Mouse (Mus musculus) lung, embryonic 16.5 days (tissue): ENCODE measurements around the gene Mrln. TPM values are rescaled to one million over a fixed set of nuclear protein-coding genes. Genes with fewer than 3 reads are reported as not detected.
"Not testable (repeated sequence)": the region's sequence is repeated elsewhere in the genome, so short reads cannot be mapped to it uniquely, and the experiment has no call there.

Experiments used
- ATAC-seq: fragments of 200-750 bp; cut with Nextera tagmentation; 2 replicates; pipeline ENCODE4 v1.8.0; 2017; ENCODE audit warnings: low read depth, mild to moderate bottlenecking, moderate library complexity
- H3K27ac ChIP-seq: fragments of 300-500 bp; sonication (generic); 2 replicates; pipeline ENCODE4 v1.5.1; 2014; ENCODE audit warnings: mild to moderate bottlenecking, control low read depth, low read length
- H3K27me3 ChIP-seq: fragments of 300-500 bp; sonication (generic); 2 replicates; pipeline ENCODE4 v1.6.1; 2014; ENCODE audit warnings: low read depth, low read length, mixed read lengths; ENCODE audit not compliant: control insufficient read depth, insufficient read depth
- H3K36me3 ChIP-seq: fragments of 300-500 bp; sonication (generic); 2 replicates; pipeline ENCODE4 v1.6.1; 2014; ENCODE audit warnings: low read length; ENCODE audit not compliant: control insufficient read depth, insufficient read depth
- H3K4me1 ChIP-seq: fragments of 300-500 bp; sonication (generic); replicated peaks from 2 replicates; pipeline ENCODE4 v1.6.1; 2014; ENCODE audit warnings: low read length, mixed read lengths; ENCODE audit not compliant: control insufficient read depth, insufficient read depth
- H3K4me2 ChIP-seq: fragments of 300-500 bp; sonication (generic); 2 replicates; pipeline ENCODE4 v1.6.1; 2014; ENCODE audit warnings: low read depth, low read length, control low read depth
- H3K4me3 ChIP-seq: fragments of 300-500 bp; sonication (generic); 2 replicates; pipeline ENCODE4 v1.5.1; 2014; ENCODE audit warnings: mild to moderate bottlenecking, low read length, control low read depth
- H3K9ac ChIP-seq: fragments of 300-500 bp; sonication (generic); 2 replicates; pipeline ENCODE4 v1.6.1; 2014; ENCODE audit warnings: low read length, control low read depth
- H3K9me3 ChIP-seq: fragments of 300-500 bp; sonication (generic); 2 replicates; pipeline ENCODE4 v1.6.1; 2016; ENCODE audit warnings: low read length; ENCODE audit not compliant: control insufficient read depth
- WGBS: fragments of 180-500 bp; shearing (Covaris S2); extraction: QIAGEN DNeasy Blood & Tissue Kit; methylation state at CpG from one replicate; pipeline ENCODE4 v1.1.7; 2014; 5-methylcytosine and 5-hydroxymethylcytosine counted together
- polyA plus RNA-seq: library from polyadenylated mRNA; unstranded; fragments of >200 nt; fragmentation: Nextera tagmentation; extraction: Ambion mirVana; gene quantifications from 2 replicates; pipeline ENCODE4 v1.2.1, GENCODE M21; 2015

The Mrln gene
- polyA plus RNA-seq, 1 experiment from 2014 or later, result 1.6 TPM

DNA sequence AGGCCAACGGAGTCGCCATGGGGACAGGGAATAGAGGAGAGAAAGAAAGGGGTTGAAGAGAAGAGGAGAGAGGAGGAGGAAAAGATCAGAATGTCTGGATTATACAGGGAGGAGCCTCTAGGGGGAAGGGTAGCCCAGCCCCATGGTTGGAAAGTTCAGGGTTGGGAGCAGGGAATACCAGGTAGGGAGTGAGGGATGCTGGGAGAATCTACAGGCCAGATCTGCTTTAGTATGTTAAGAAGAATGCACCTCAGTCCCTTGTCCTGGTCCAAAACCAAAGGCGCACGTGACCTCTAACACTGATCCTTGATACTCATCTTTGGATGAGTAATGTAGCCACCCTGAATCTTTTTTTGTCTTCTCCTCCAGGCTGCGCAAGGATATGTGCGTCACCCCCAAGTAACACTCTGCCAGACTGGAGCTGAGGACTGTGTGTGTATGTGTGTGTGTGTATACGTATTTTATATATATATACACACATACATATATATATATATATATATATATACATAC is 5.5 kb upstream of the Mrln start:
- no peak overlapping the region for H3K27ac ChIP-seq
- no peak for ATAC-seq
- no peaks in the 10 kb centered on the region for H3K27me3 ChIP-seq
- H3K4me3 ChIP-seq, result no peak overlapping the region
- H3K36me3 ChIP-seq, result no peaks in the 10 kb centered on the region
- WGBS, result 88% methylated on average over 7 of the region's 7 CpGs
- H3K4me1 ChIP-seq, result peaks cover 5% of the 10 kb centered on the region; the same call in 1 of the 2 replicates
- H3K9me3 ChIP-seq, result no peaks in the 10 kb centered on the region
- H3K9ac ChIP-seq, result no peak overlapping the region
- H3K4me2 ChIP-seq, result no peak overlapping the region

DNA sequence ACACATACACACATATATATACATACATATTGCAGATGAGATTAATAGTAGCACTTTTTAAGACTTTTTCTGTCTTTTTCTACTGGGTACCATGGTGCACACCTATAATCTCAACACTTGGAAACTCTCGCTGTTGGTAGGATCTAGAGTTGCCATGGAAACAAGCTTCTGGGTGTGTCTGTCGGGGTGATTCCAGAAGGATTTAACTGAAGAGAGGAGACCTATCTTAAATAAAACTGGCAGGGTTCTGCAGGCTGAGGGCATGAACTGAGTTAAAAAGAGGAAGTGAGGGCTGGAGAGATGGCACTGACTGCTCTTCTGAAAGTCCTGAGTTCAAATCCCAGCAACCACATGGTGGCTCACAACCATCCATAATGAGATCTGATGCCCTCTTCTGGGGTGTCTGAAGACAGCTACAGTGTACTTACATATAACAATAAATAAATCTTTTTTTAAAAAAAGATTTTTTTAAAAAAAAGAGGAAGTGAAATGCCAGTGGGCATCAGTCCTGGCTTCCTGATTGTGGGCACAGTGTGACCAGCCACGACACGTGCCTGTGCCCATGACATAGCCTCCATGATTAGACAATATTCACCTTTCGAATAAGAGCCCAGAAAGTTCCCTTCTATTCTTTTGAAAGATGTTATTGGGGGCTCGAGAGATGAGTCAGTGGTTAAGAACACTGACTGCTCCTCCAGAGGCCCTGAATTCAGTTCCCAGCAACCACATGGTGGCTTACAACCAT is 4.8 kb upstream of the Mrln start:
- Histone ChIP-seq H3K36me3 (no peaks in the 10 kb centered on the region), H3K27ac (no peak overlapping the region), H3K9me3 (no peaks in the 10 kb centered on the region), H3K4me1 (peaks cover 6% of the 10 kb centered on the region), H3K4me2 (no peak overlapping the region), H3K4me3 (no peak overlapping the region), H3K27me3 (no peaks in the 10 kb centered on the region), H3K9ac (no peak overlapping the region)
- no peak for ATAC-seq
- WGBS, result 81% methylated on average over 6 of the region's 6 CpGs

DNA sequence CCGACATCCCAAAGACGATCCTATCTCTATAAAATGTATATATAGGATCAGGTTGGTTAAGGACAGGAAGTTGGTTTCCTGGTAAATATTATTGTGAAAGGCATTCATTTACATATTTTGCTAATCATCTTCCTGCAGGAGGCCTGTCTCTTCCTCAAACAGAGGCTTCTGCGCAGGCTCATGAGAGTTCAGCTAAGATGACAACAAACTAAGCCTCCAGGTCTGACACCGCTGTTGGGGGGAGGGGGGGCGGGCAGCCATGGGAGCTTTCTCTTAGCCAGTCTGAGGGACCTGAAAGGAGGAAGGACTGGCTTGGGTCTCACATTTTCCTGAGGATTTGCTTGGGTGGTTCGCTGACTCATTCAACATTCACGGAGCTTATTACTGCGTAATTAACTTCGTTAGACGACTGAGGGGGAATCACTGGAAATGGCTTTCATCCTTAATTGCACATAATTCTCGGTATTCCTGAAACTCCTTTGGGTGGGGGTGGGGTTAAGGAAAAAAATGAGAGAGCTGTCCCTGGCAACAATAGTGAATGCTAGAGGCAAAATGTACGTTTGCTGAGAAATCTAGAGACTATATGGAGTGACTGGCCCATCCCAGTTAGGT is 3.5 kb upstream of the Mrln start:
- Histone ChIP-seq H3K4me3 (no peak overlapping the region), H3K27ac (no peak overlapping the region), H3K4me1 (peaks cover 2% of the 10 kb centered on the region), H3K9me3 (no peaks in the 10 kb centered on the region), H3K27me3 (no peaks in the 10 kb centered on the region), H3K4me2 (no peak overlapping the region; the same call in 1 of the 2 replicates), H3K9ac (no peak overlapping the region), H3K36me3 (no peaks in the 10 kb centered on the region)
- WGBS, result 63% methylated on average over 12 of the region's 12 CpGs
- ATAC-seq, result no peak

DNA sequence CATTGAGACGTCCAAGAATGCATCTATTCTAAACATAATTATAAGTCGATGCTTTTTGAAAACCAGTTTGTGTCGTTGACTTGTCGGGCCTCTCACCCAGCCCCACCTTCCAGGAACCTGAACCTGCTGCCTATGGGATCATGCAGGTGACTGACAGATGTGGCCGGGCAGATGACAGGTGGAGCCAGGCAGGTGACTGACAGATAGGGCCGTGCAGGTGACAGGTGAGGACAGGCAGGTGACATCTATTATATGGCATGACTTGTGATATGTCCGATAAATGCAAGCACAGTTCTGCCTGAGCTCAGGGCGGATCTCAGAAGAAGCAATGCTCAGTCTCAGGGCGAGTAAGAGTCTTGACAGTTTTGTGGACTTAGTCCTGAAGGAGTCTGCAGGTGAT is 6.8 kb downstream of the Mrln start:
- no peak for ATAC-seq
- H3K27me3 ChIP-seq, result no peaks in the 10 kb centered on the region
- no peak overlapping the region for H3K9ac ChIP-seq
- no peak overlapping the region for H3K4me2 ChIP-seq
- WGBS, result 73% methylated on average over 9 of the region's 9 CpGs
- H3K36me3 ChIP-seq, result no peaks in the 10 kb centered on the region
- no peak overlapping the region for H3K27ac ChIP-seq
- H3K4me3 ChIP-seq, result no peak overlapping the region
- H3K4me1 ChIP-seq, result no peaks in the 10 kb centered on the region
- H3K9me3 ChIP-seq, result no peaks in the 10 kb centered on the region

DNA sequence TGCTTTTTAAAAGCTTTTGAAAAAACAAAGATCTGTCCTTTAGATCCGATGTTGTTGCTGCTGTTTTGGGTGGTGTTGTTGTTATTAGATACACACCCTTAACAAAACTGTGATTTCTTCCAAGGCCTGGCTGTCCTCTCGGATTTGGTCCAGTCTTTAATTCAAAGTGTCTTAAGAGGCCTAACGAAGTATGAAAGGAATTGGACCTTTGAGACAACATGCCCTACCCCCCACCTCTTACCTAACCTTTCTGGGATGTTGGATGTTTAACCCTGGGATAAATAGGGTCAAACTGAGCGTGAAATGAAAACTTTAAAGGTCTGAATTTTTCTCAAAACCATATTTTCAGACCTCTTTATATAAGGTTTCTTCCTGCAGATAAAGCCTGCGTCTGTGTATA is 16.5 kb downstream of the Mrln start:
- Histone ChIP-seq H3K4me1 (peaks cover 11% of the 10 kb centered on the region; the same call in 1 of the 2 replicates), H3K4me3 (no peak overlapping the region), H3K4me2 (no peak overlapping the region), H3K36me3 (no peaks in the 10 kb centered on the region), H3K9ac (no peak overlapping the region), H3K27ac (no peak overlapping the region), H3K9me3 (no peaks in the 10 kb centered on the region), H3K27me3 (no peaks in the 10 kb centered on the region)
- WGBS, result 71% methylated on average over 5 of the region's 5 CpGs
- ATAC-seq, result no peak

DNA sequence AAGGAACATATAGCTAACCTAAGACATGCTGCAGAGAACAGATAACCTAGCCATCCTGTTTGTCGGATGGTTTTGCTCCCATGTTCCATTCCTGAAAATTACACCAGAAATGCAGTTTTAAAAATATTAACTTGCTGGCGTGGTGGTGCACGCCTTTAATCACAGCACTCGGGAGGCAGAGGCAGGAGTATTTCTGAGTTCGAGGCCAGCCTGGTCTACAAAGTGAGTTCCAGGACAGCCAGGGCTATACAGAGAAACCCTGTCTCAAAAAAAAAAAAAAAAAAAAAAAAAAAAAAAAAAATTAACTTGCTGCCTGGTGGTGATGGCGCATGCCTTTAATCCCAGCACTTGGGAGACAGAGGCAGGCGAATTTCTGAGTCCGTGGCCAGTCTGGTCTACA is 17.8 kb downstream of the Mrln start:
- H3K9ac ChIP-seq, H3K27ac ChIP-seq, H3K36me3 ChIP-seq, H3K4me2 ChIP-seq, H3K9me3 ChIP-seq, H3K27me3 ChIP-seq, ATAC-seq, H3K4me3 ChIP-seq: not testable (repeated sequence)
- 91% methylated on average over 8 of the region's 8 CpGs for WGBS
- H3K4me1 ChIP-seq, result peaks cover 11% of the 10 kb centered on the region; the same call in 1 of the 2 replicates

DNA sequence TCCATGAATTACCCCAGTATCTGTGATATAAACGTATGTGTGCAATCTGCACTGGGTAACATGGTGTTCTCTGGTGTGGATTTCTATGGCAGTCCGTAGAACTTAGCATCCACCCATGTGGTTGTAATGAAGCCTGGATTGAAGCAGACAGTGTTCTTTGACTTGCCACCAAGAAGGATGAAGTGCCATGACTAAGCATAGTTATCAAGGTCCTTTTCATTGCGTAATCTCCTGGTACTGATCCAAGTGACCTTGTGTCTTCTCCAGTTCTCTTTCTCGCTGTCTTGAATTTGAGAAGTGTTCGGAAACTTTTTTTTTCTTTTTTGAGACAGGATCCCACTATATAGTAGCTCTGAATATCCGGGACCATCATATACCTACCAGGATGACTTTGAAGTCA is 20.1 kb downstream of the Mrln start:
- Histone ChIP-seq H3K27ac (no peak overlapping the region), H3K4me1 (peaks cover 14% of the 10 kb centered on the region; the same call in 1 of the 2 replicates), H3K36me3 (no peaks in the 10 kb centered on the region), H3K27me3 (no peaks in the 10 kb centered on the region), H3K4me3 (no peak overlapping the region), H3K9ac (no peak overlapping the region), H3K4me2 (no peak overlapping the region), H3K9me3 (no peaks in the 10 kb centered on the region)
- no peak for ATAC-seq
- WGBS, result 61% methylated on average over 6 of the region's 6 CpGs

DNA sequence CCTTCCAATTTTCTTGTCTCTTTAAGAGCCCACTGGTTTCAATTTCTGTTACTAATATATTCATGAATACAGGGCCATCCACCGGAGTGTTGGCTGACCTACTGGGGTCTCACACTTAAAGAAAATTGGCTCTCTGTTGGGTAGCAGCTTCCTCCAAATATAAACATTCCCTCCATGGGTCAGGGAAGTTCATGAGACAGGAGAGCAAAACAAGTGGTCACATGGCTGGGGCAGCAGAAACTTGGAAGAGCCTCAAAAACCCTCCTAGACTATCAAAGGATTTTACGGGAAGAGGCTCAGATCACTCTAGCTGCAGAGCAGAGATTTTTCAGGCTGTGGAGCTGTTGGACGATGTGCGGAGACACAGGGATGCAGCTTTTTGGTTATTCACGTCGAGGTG is 21.3 kb downstream of the Mrln start:
- peak overlapping the region; percentile 61 for H3K27ac ChIP-seq

DNA sequence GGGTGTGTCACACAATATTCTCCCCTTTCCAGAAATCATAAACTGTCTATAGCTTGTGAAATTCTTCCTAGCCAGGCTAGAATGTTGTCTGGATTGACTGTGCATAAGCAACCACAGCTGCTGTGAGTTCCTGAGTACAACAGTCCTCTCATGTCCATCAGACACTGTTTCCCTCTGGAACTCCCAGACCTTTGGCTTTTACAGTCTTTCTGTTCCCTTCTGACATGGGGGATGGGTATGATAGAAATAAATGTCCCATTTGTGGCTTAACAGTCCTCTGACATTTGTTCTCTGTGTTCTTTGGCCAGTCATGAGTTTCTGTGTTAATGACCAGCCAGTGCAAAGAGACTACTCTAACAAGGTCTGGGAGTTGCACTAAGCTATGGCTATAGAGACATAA is 22.1 kb downstream of the Mrln start:
- H3K4me2 ChIP-seq, result no peak overlapping the region
- H3K9me3 ChIP-seq, result no peaks in the 10 kb centered on the region
- no peak overlapping the region for H3K4me3 ChIP-seq
- no peaks in the 10 kb centered on the region for H3K27me3 ChIP-seq
- ATAC-seq, result peak; percentile 90
- H3K9ac ChIP-seq, result no peak overlapping the region
- H3K4me1 ChIP-seq, result peaks cover 14% of the 10 kb centered on the region; the same call in 1 of the 2 replicates
- no peaks in the 10 kb centered on the region for H3K36me3 ChIP-seq
- peak overlapping the region; percentile 61; the same call in 1 of the 2 replicates for H3K27ac ChIP-seq

More for the DNA sequence above, 21.3 kb downstream of the Mrln start:
- no peak overlapping the region for H3K4me2 ChIP-seq
- H3K36me3 ChIP-seq, result no peaks in the 10 kb centered on the region
- no peak overlapping the region for H3K9ac ChIP-seq
- H3K9me3 ChIP-seq, result no peaks in the 10 kb centered on the region
- 29% methylated on average over 6 of the region's 6 CpGs for WGBS
- no peak overlapping the region for H3K4me3 ChIP-seq
- H3K27me3 ChIP-seq, result no peaks in the 10 kb centered on the region
- peaks cover 14% of the 10 kb centered on the region; the same call in 1 of the 2 replicates for H3K4me1 ChIP-seq
- ATAC-seq, result peak; percentile 72
